Mouse (Mus musculus) ES-Bruce4 (cell line): ENCODE measurements at regions not wholly inside any gene's neighbourhood (a gene's known extent, or its start where the extent isn't known, plus 50 kb on each side); places are given as distances from the start of the nearest gene placed in this dataset.
"Not testable (repeated sequence)": the region's sequence is repeated elsewhere in the genome, so short reads cannot be mapped to it uniquely, and the experiment has no call there.

Experiments used
- CTCF ChIP-seq: IDR thresholded peaks from one replicate; pipeline ENCODE4 v1.8.1; 2011; ENCODE audit warnings: low read depth, low read length
- POLR2A ChIP-seq: IDR thresholded peaks from one replicate; pipeline ENCODE4 v1.8.1; 2011; ENCODE audit warnings: low read length; ENCODE audit not compliant: insufficient read depth

GRCm38 (mm10) chr6:14453321-14453720 lies 301.8 kb downstream of the Ppp1r3a start:
- TF ChIP-seq CTCF, POLR2A: not testable (repeated sequence)
